Mouse (Mus musculus): ENCODE measurements around the gene Sec22c. TPM values are rescaled to one million over a fixed set of nuclear protein-coding genes. Genes with fewer than 3 reads are reported as not detected.

Gene Sec22c
- total RNA-seq, 2 experiments from 2014 or later = 28.7 to 33.4 TPM

GRCm38 (mm10) chr9:121696626-121697025 lies 8.7 kb downstream of the Sec22c start:
- DNase-seq (ENCODE audit: low spot score in 2 of 2) = no peak

DNA sequence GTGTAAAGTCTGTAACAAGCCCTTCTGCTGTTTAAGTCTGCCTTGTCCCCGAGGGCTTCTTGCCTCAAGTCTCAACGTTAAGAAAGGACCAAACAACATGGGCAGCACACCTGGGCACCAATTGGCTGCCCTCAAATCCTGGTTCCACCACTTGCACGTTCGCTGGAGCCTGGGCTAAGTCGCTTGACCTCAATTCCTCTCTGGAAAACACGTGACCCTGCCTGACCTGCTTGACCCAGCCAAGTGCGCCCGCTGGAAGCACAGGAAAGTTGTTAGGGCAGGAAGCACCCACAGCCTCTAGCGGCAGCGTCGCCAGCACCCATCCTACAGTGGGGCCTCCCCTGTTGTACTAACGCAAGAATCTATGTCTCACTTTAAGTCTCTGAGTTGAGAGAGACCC lies 10.6 kb downstream of the Sec22c start:
- DNase-seq (ENCODE audit: low spot score in 2 of 2) = no peak

DNA sequence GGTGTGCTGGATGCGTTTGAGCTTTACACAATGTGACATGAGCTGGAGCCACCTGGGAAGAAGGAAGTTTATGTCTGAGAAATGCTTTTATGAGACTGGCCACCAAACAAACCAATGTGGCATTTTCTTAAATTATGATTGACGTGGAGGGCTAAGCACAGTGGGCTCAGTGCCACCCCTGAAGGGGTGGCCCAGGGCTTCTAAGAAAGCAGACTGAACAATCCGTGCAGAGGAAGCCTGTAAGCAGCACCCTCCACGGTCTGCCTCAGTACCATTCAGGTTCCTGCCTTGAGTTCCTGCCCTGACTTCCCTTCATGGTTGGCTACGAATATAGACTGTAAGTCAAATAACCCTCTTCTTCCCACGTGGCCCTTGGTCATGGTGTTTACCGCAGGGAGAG lies 14.6 kb downstream of the Sec22c start:
- no peak for DNase-seq (ENCODE audit: low spot score in 2 of 2)

DNA sequence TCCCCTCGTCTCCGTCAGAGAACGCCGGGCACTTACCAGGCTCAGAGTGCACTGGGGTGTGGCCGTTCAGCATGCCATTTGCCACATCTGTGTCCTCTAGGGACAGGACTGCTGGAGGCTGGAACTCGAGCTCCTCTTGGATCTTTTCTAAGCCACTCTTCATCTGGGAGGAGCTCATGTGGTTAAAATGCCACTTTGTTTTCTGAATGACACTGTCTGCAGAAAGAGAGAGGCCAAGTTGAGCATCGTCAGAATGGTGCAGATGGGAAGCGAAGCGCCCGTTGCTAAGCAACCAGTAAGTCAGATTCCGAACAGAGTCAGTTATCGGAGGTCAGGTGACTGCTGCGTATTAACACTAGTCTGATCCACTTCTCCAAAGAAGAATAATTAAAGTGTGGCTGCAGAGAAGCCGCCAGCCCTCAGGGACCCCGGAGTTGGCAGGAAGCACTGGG lies 15.1 kb downstream of the Sec22c start:
- peak; percentile 76 to 91 for DNase-seq (ENCODE audit: low spot score in 2 of 2)

DNA sequence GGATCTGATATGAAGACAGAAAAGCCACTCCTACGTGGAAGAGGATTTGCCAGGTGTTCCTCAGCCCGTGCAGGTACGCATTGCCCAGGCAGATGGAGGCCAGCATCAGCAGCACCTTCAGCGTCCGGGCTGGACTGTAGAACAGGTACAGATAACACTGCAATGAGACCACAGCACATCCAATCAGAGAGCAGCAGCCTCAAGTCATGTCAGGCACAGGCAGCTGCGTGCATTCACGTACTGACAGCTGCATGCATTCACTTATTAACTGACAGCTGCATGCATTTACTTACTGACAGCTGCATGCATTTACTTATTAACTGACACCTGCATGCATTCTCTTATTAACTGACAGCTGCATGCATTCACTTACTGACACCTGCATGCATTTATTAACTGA lies 20.6 kb downstream of the Sec22c start:
- DNase-seq (ENCODE audit: low spot score in 2 of 2) = no peak

GRCm38 (mm10) chr9:121682037-121682680 lies 23.1 kb downstream of the Sec22c start:
- DNase-seq (ENCODE audit: low spot score in 2 of 2) = no peak

- no peak for DNase-seq (ENCODE audit: low spot score in 2 of 2)
These were observed 24.1 kb downstream of the Sec22c start for GRCm38 (mm10) chr9:121681191-121681590.

GRCm38 (mm10) chr9:121679549-121679948 lies 25.7 kb downstream of the Sec22c start:
- DNase-seq (ENCODE audit: low spot score in 2 of 2) = no peak

GRCm38 (mm10) chr9:121677476-121677875 lies 27.8 kb downstream of the Sec22c start:
- no peak for DNase-seq (ENCODE audit: low spot score in 2 of 2)

- no peak for DNase-seq (ENCODE audit: low spot score in 2 of 2)
These were observed 28.2 kb downstream of the Sec22c start for GRCm38 (mm10) chr9:121677069-121677468.

- DNase-seq (ENCODE audit: low spot score in 2 of 2) = no peak
These were observed 29.7 kb downstream of the Sec22c start for GRCm38 (mm10) chr9:121675556-121675955.

DNA sequence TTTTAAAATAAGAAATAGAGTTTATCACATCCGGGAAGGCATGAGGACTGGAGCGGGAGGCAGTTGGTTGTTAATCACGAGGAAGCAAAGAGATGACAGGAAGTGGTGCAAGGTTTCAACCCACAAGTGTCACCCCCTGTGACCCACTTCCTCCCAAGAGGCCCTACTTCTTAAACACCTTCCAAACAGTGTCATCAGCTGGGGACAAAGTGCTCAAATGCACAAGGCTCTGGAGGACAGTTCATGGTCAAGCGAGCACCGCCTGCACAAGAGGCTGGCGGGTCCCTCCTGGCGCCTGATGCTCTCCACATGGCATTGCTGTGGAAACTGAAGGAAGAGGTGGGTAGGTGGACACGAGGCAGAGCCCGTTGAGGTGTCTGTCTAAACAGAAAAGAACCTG lies 30.3 kb downstream of the Sec22c start:
- DNase-seq (ENCODE audit: low spot score in 2 of 2) = no peak

DNA sequence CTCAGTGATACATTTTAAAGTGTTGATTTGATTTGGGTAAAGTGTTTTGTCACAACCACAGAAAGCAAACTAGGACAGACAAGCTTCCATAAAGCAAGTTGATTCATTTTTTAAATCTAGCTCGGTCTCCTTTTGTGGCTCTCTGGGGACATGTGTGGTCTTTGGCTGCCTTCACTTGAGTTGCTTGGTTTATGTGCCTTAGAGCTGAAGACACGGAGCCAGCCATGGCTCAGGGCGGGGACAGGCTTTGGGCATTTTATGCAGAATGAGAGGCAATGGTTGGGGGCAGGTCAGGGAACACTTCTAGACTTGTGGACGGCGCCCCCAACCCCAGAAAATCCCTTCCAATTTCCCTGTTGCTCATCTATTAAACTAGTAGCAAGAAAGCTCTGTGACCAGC lies 31.6 kb downstream of the Sec22c start:
- DNase-seq (ENCODE audit: low spot score in 2 of 2) = no peak

GRCm38 (mm10) chr9:121672311-121672710 lies 33.0 kb downstream of the Sec22c start:
- DNase-seq (ENCODE audit: low spot score in 2 of 2) = no peak

DNA sequence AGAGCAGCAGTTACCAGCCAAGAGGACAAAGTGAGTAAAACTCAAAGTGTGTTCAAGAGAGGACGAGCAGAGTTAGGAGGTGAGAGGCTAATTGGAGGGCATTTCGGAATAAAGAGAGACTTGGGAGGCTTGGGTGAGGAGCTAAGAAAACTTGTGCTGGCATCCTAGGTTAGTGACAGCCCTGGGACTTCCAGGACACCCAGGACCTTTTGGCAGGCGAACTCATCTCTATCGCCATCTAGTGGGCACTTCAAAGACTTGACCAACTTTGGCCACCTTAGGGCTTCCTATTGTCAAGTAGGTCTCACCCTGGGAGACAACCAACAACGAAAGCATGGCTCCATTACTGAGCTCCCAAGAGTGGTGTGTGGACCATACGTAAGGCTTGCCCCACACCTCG lies 34.0 kb downstream of the Sec22c start:
- DNase-seq (ENCODE audit: low spot score in 2 of 2) = peak in 1 of 2 experiments; percentile 44

DNA sequence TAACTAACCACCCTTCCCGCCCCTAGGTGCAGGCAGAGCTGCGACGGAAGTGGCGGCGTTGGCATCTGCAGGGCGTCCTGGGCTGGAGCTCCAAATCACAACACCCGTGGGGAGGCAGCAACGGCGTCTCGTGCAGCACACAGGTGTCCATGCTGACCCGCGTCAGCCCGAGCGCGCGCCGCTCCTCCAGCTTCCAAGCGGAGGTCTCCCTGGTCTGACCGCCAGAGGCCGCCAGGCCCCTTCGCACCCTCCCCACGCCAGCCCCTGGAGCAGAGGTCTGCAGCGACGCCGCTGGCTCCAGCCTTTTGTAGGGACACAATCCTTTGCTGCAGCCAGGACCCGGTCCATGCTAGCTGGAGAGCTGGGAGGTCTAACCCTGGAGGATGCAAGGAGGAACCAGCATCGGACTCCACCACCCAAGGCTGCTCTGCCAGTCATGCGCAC lies 35.9 kb downstream of the Sec22c start:
- DNase-seq (ENCODE audit: low spot score in 2 of 2) = no peak

- no peak for DNase-seq (ENCODE audit: low spot score in 2 of 2)
These were observed 37.5 kb downstream of the Sec22c start for GRCm38 (mm10) chr9:121667822-121668221.

- DNase-seq (ENCODE audit: low spot score in 2 of 2) = peak in 1 of 2 experiments; percentile 33
These were observed 38.2 kb downstream of the Sec22c start for GRCm38 (mm10) chr9:121666957-121667630.

DNA sequence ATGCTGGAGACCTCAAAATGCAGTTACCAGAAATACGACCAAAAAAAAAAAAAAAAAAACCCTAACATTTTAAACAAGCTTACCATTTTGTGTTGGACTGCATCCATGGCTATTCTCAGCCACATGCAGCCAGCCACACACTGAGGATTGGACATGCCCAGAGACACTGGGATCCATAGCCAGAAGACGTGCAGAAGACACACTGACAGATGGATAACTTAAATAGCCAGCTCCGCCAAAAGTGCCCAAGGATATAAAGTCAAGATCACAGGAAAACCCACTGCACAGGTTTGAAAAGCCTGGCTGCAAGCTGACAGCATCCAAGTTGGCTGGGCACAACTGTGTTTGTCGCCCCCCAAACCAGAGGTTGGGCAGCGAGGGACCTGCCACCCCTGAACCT lies 41.2 kb downstream of the Sec22c start:
- no peak for DNase-seq (ENCODE audit: low spot score in 2 of 2)

GRCm38 (mm10) chr9:121663467-121663866 lies 41.8 kb downstream of the Sec22c start:
- DNase-seq (ENCODE audit: low spot score in 2 of 2) = no peak

DNA sequence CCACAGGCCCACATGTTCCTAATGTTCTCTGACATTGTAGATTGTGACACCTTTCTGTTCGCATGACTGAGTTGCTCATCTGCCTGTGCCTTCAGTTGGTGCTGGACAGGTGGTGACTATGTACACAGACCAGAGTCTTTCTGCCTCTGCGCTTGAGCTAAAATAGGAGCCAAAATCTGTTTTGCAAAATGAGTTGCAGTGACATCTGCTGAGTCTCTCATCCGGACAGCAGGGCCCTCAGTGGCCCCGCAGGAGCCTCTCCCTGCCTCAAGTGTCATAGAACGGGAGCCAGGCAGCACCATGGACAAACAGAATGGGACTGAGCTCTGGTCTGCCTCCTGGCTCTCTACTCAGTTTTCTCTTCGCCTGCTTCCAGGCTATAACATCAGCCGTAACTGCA lies 45.5 kb downstream of the Sec22c start:
- DNase-seq (ENCODE audit: low spot score in 2 of 2) = no peak

DNA sequence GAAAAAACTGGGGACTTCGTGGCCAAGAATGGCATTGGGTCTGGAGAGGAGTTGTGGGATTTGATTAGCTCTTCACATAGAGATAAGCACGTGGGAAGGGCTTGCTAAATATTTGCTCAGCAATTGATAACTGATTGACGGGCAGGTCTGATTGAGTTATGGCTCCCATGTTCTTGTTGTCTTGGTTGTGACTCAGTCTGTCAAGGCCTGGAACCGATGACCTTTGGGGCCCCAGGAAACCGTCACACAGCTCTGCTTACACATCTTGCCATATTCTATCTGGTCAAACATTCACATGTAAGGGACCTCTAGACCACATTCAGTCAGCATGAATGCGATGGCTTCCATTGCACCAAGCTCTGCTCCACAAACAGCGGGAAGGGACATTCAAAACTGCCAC lies 47.0 kb downstream of the Sec22c start:
- no peak for DNase-seq (ENCODE audit: low spot score in 2 of 2)

DNA sequence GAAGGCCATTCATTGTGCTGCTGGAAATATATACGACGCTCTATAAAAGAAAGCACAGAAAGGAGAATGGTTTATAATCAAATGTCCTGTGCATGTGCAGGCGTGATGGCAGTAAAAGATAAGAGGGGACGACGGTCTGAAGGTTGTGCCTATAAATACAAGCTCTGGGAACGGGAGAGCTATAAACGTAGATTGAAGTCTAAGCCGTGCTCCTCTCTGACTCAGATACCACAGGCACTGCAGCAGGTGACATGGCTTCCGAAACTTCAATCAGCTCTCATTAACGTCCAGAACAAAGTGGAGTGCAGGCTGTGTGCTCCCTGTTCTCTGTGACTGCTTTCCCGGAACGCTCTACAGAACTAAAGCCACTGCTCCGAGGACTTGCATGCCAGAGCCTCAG lies 48.1 kb downstream of the Sec22c start:
- DNase-seq (ENCODE audit: low spot score in 2 of 2) = no peak

Data from layer of hippocampus, adult 18-20 months (tissue).